Mouse (Mus musculus) forebrain, embryonic 16.5 days (tissue): Measurements from ENCODE around the gene Afmid. TPM values are rescaled to one million over a fixed set of nuclear protein-coding genes. Genes with fewer than 3 reads are reported as not detected.
A peak's percentile ranks its signal among the peaks of the same experiment; 100 is the strongest.

Source experiments
- ATAC-seq: fragments of 200-750 bp; cut with Nextera tagmentation; 2 replicates; pipeline ENCODE4 v1.8.0; 2017; ENCODE audit warnings: mild to moderate bottlenecking, moderate library complexity
- H3K27ac ChIP-seq: fragments of 300-500 bp; sonication (generic); 2 replicates; pipeline ENCODE4 v1.5.1; 2014; ENCODE audit warnings: low read length, control low read depth
- H3K27me3 ChIP-seq: fragments of 300-500 bp; sonication (generic); replicated peaks from 2 replicates; pipeline ENCODE4 v1.6.1; 2014; ENCODE audit warnings: low read length; ENCODE audit not compliant: control insufficient read depth, insufficient read depth
- H3K36me3 ChIP-seq: fragments of 300-500 bp; sonication (generic); 2 replicates; pipeline ENCODE4 v1.6.1; 2014; ENCODE audit not compliant: control insufficient read depth, insufficient read depth
- H3K4me1 ChIP-seq: fragments of 300-500 bp; sonication (generic); replicated peaks from 2 replicates; pipeline ENCODE4 v1.6.1; 2014; ENCODE audit warnings: low read length; ENCODE audit not compliant: control insufficient read depth, insufficient read depth
- H3K4me2 ChIP-seq: fragments of 300-500 bp; sonication (generic); 2 replicates; pipeline ENCODE4 v1.6.1; 2014; ENCODE audit warnings: mild to moderate bottlenecking, low read length, control low read depth
- H3K4me3 ChIP-seq: fragments of 300-500 bp; sonication (generic); replicated peaks from 2 replicates; pipeline ENCODE4 v1.5.1; 2014; ENCODE audit warnings: mild to moderate bottlenecking, low read length, control low read depth
- H3K9ac ChIP-seq: fragments of 300-500 bp; sonication (generic); replicated peaks from 2 replicates; pipeline ENCODE4 v1.6.1; 2014; ENCODE audit warnings: low read depth, low read length, control low read depth
- H3K9me3 ChIP-seq: fragments of 300-500 bp; sonication (generic); 2 replicates; pipeline ENCODE4 v1.6.1; 2016; ENCODE audit warnings: low read length; ENCODE audit not compliant: control insufficient read depth
- WGBS: fragments of 180-500 bp; shearing (Covaris S2); extraction: QIAGEN DNeasy Blood & Tissue Kit; methylation state at CpG from one replicate; pipeline ENCODE4 v1.1.7; 2014; 5-methylcytosine and 5-hydroxymethylcytosine counted together
- polyA plus RNA-seq: library from polyadenylated mRNA; unstranded; fragments of >200 nt; fragmentation: Nextera tagmentation; extraction: Ambion mirVana; gene quantifications from 2 replicates; pipeline ENCODE4 v1.2.1, GENCODE M21; 2015

Gene Afmid
- polyA plus RNA-seq, 1 experiment from 2014 or later: 5.2 TPM

- H3K27ac ChIP-seq: peak overlapping the region; percentile 52; the same call in 1 of the 2 replicates
- peak; percentile 24; the same call in 1 of the 2 replicates for ATAC-seq
- 11% methylated on average over 8 of the region's 8 CpGs for WGBS
- H3K9ac ChIP-seq: peak overlapping the region; percentile 43; the same call in 1 of the 2 replicates
- peak overlapping the region; percentile 41 for H3K4me2 ChIP-seq
- H3K9me3 ChIP-seq: no peaks in the 10 kb centered on the region
- H3K4me1 ChIP-seq: peaks cover 21% of the 10 kb centered on the region
- H3K36me3 ChIP-seq: no peaks in the 10 kb centered on the region
- no peak overlapping the region for H3K4me3 ChIP-seq
- no peaks in the 10 kb centered on the region for H3K27me3 ChIP-seq
Observed at GRCm38 (mm10) chr11:117878892-117879291, 53.2 kb downstream of the Afmid start.

- H3K4me3 ChIP-seq: no peak overlapping the region
- no peaks in the 10 kb centered on the region for H3K9me3 ChIP-seq
- H3K36me3 ChIP-seq: no peaks in the 10 kb centered on the region
- H3K27me3 ChIP-seq: no peaks in the 10 kb centered on the region
- H3K27ac ChIP-seq: no peak overlapping the region
- no peak overlapping the region for H3K4me2 ChIP-seq
- WGBS: 81% methylated on average over 6 of the region's 6 CpGs
- no peak for ATAC-seq
- H3K4me1 ChIP-seq: peaks cover 21% of the 10 kb centered on the region
- H3K9ac ChIP-seq: no peak overlapping the region
Observed at GRCm38 (mm10) chr11:117879676-117880075, 54.0 kb downstream of the Afmid start.

GRCm38 (mm10) chr11:117880336-117880976 lies 54.7 kb downstream of the Afmid start:
- H3K4me3 ChIP-seq: no peak overlapping the region
- no peak overlapping the region for H3K9ac ChIP-seq
- no peaks in the 10 kb centered on the region for H3K9me3 ChIP-seq
- H3K27ac ChIP-seq: no peak overlapping the region
- H3K4me1 ChIP-seq: peaks cover 21% of the 10 kb centered on the region
- H3K27me3 ChIP-seq: 0 out of 2 replicates have a peak, but pooled peaks cover 2% of the 10 kb centered on the region
- ATAC-seq: no peak
- WGBS: 89% methylated on average over 9 of the region's 9 CpGs
- no peak overlapping the region for H3K4me2 ChIP-seq
- H3K36me3 ChIP-seq: no peaks in the 10 kb centered on the region

- Histone ChIP-seq H3K4me3 (no peak overlapping the region), H3K9me3 (no peaks in the 10 kb centered on the region), H3K27me3 (0 out of 2 replicates have a peak, but pooled peaks cover 2% of the 10 kb centered on the region), H3K36me3 (no peaks in the 10 kb centered on the region), H3K27ac (no peak overlapping the region), H3K9ac (no peak overlapping the region), H3K4me2 (no peak overlapping the region), H3K4me1 (peaks cover 21% of the 10 kb centered on the region)
- ATAC-seq: no peak
- WGBS: 83% methylated on average over 6 of the region's 6 CpGs
Observed at GRCm38 (mm10) chr11:117880977-117881358, 55.2 kb downstream of the Afmid start.

- Histone ChIP-seq H3K4me3 (no peak overlapping the region), H3K27me3 (0 out of 2 replicates have a peak, but pooled peaks cover 4% of the 10 kb centered on the region), H3K36me3 (no peaks in the 10 kb centered on the region), H3K9ac (no peak overlapping the region), H3K4me2 (no peak overlapping the region), H3K4me1 (peaks cover 21% of the 10 kb centered on the region), H3K27ac (no peak overlapping the region), H3K9me3 (no peaks in the 10 kb centered on the region)
- no peak for ATAC-seq
- WGBS: 18% methylated on average over 8 of the region's 8 CpGs
Observed at GRCm38 (mm10) chr11:117881787-117882186, 56.1 kb downstream of the Afmid start.

GRCm38 (mm10) chr11:117882208-117882607 lies 56.5 kb downstream of the Afmid start:
- Histone ChIP-seq H3K4me3 (no peak overlapping the region), H3K9ac (no peak overlapping the region), H3K27ac (no peak overlapping the region), H3K4me2 (no peak overlapping the region), H3K36me3 (no peaks in the 10 kb centered on the region), H3K27me3 (0 out of 2 replicates have a peak, but pooled peaks cover 4% of the 10 kb centered on the region), H3K4me1 (peaks cover 21% of the 10 kb centered on the region), H3K9me3 (no peaks in the 10 kb centered on the region)
- no peak for ATAC-seq
- WGBS: 73% methylated on average over 1 of the region's 1 CpGs

GRCm38 (mm10) chr11:117886000-117886399 lies 60.3 kb downstream of the Afmid start:
- no peak for ATAC-seq
- Histone ChIP-seq H3K9ac (no peak overlapping the region), H3K36me3 (no peaks in the 10 kb centered on the region), H3K27ac (no peak overlapping the region), H3K4me3 (no peak overlapping the region), H3K27me3 (peaks cover 16% of the 10 kb centered on the region), H3K4me2 (no peak overlapping the region), H3K4me1 (peaks cover 28% of the 10 kb centered on the region), H3K9me3 (no peaks in the 10 kb centered on the region)
- 56% methylated on average over 5 of the region's 5 CpGs for WGBS

GRCm38 (mm10) chr11:117888168-117888852 lies 62.6 kb downstream of the Afmid start:
- no peak for ATAC-seq
- Histone ChIP-seq H3K36me3 (no peaks in the 10 kb centered on the region), H3K9ac (0 out of 2 replicates have a peak overlapping the region, but pooled peaks have one; percentile 20), H3K9me3 (no peaks in the 10 kb centered on the region), H3K27ac (no peak overlapping the region), H3K4me1 (peaks cover 22% of the 10 kb centered on the region), H3K4me2 (peak overlapping the region; percentile 40; the same call in 1 of the 2 replicates), H3K27me3 (peaks cover 22% of the 10 kb centered on the region), H3K4me3 (no peak overlapping the region; the same call in 1 of the 2 replicates)
- 16% methylated on average over 20 of the region's 20 CpGs for WGBS
